Comparison of ENCODE assay signal across 12 mouse cellular contexts in genomic region chr10:39389451-39389891, GRCm38 (mm10). TPM values are rescaled to one million over a fixed set of nuclear protein-coding genes. Genes with fewer than 3 reads are reported as not detected.
DNase-seq lines count a peak whose midpoint lies in the region; ATAC-seq and TF ChIP-seq lines count a peak whose summit lies in the region.
"Had no signal": no experiment of that assay in that cellular context is flagged by ENCODE, and none has a peak within 500 bp of the region (broad histone marks: within the 10 kb centered on the region; RNA-seq: fewer than 3 reads in every experiment).

No protein-coding gene starts in this region.

- TF ChIP-seq CTCF in layer of hippocampus, adult 2 months (conservative IDR thresholded peaks at IDR 0.05) = no peak
- no peak for TF ChIP-seq CTCF in lung, postnatal 0 days (IDR thresholded peaks at IDR 0.05)

- H3K4me3 ChIP-seq in layer of hippocampus, adult 2 months = no peak overlapping the region
- no peak overlapping the region for H3K4me3 ChIP-seq in forebrain, embryonic 15.5 days
- H3K4me3 ChIP-seq in heart, embryonic 11.5 days (ENCODE audit: low read depth, low read length) = no peak overlapping the region
- H3K4me3 ChIP-seq in midbrain, embryonic 14.5 days (replicated peaks; ENCODE audit: low read depth, low read length) = no peak overlapping the region
- no peak overlapping the region for H3K4me3 ChIP-seq in lung, postnatal 0 days (ENCODE audit: low read depth, low read length)
- H3K4me3 ChIP-seq: embryonic facial prominence, embryonic 13.5 days; gastrocnemius, adult 2 months had no signal

- no peak overlapping the region for H3K4me2 ChIP-seq in forebrain, embryonic 15.5 days (replicated peaks)
- H3K4me2 ChIP-seq in heart, embryonic 11.5 days = no peak overlapping the region; the same call in 1 of the 2 replicates
- no peak overlapping the region for H3K4me2 ChIP-seq in midbrain, embryonic 14.5 days (ENCODE audit: low read length)
- H3K4me2 ChIP-seq in lung, postnatal 0 days (replicated peaks; ENCODE audit: low read depth, low read length) = no peak overlapping the region
- H3K4me2 ChIP-seq: embryonic facial prominence, embryonic 13.5 days; lung, embryonic 14.5 days had no signal

- peaks cover 70% of the 10 kb centered on the region for H3K4me1 ChIP-seq in forebrain, embryonic 15.5 days
- peaks cover 46% of the 10 kb centered on the region for H3K4me1 ChIP-seq in heart, embryonic 11.5 days (ENCODE audit: control insufficient read depth, insufficient read depth, low read length)
- peaks cover 38% of the 10 kb centered on the region for H3K4me1 ChIP-seq in midbrain, embryonic 14.5 days (ENCODE audit: control insufficient read depth, insufficient read depth, low read length)
- H3K4me1 ChIP-seq in lung, postnatal 0 days (ENCODE audit: insufficient read depth, low read depth, low read length) = peaks cover 4% of the 10 kb centered on the region; the same call in 1 of the 2 replicates

- no peak for ATAC-seq in forebrain, embryonic 15.5 days (replicated peaks)
- ATAC-seq in heart, embryonic 11.5 days (replicated peaks; ENCODE audit: insufficient number of reproducible peaks, low FRiP score, low TSS enrichment) = no peak
- no peak for ATAC-seq in midbrain, embryonic 14.5 days (ENCODE audit: low FRiP score, low TSS enrichment)
- ATAC-seq in lung, postnatal 0 days = no peak
- ATAC-seq: inflammation-experienced regulatory T-cells, adult 6 months had no signal

- no peak overlapping the region for H3K9ac ChIP-seq in forebrain, embryonic 15.5 days (replicated peaks)
- no peak overlapping the region for H3K9ac ChIP-seq in heart, embryonic 11.5 days (ENCODE audit: low read depth, low read length)
- H3K9ac ChIP-seq in midbrain, embryonic 14.5 days (replicated peaks; ENCODE audit: low read length) = no peak overlapping the region
- H3K9ac ChIP-seq in lung, postnatal 0 days (replicated peaks; ENCODE audit: low read depth) = no peak overlapping the region
- H3K9ac ChIP-seq: embryonic facial prominence, embryonic 13.5 days; lung, embryonic 14.5 days had no signal

- 0 out of 2 replicates have a peak overlapping the region, but pooled peaks have one; percentile 37 for H3K27ac ChIP-seq in layer of hippocampus, adult 2 months
- peak overlapping the region; percentile 40 for H3K27ac ChIP-seq in forebrain, embryonic 15.5 days (replicated peaks)
- peak overlapping the region; percentile 10 for H3K27ac ChIP-seq in heart, embryonic 11.5 days (ENCODE audit: low read depth, low read length)
- 0 out of 2 replicates have a peak overlapping the region, but pooled peaks have one; percentile 9 for H3K27ac ChIP-seq in midbrain, embryonic 14.5 days (replicated peaks; ENCODE audit: low read depth, low read length)
- no peak overlapping the region for H3K27ac ChIP-seq in lung, postnatal 0 days (ENCODE audit: low read length)
- H3K27ac ChIP-seq: embryonic facial prominence, embryonic 13.5 days; gastrocnemius, adult 2 months had no signal

- no peak for TF ChIP-seq EP300 in lung, postnatal 0 days (IDR thresholded peaks at IDR 0.05)

- H3K9me3 ChIP-seq in forebrain, embryonic 15.5 days = no peaks in the 10 kb centered on the region
- peaks cover 6% of the 10 kb centered on the region for H3K9me3 ChIP-seq in heart, embryonic 11.5 days (replicated peaks; ENCODE audit: control insufficient read depth, low read length)
- H3K9me3 ChIP-seq in midbrain, embryonic 14.5 days (ENCODE audit: control insufficient read depth, low read length) = peaks cover 5% of the 10 kb centered on the region
- H3K9me3 ChIP-seq in lung, postnatal 0 days (ENCODE audit: low read length) = no peaks in the 10 kb centered on the region
- H3K9me3 ChIP-seq: embryonic facial prominence, embryonic 13.5 days had no signal

- H3K27me3 ChIP-seq in forebrain, embryonic 15.5 days = no peaks in the 10 kb centered on the region
- no peaks in the 10 kb centered on the region for H3K27me3 ChIP-seq in heart, embryonic 11.5 days (ENCODE audit: control insufficient read depth, insufficient read depth, low read length)
- no peaks in the 10 kb centered on the region for H3K27me3 ChIP-seq in midbrain, embryonic 14.5 days (ENCODE audit: control insufficient read depth, insufficient read depth, low read length)
- H3K27me3 ChIP-seq in lung, postnatal 0 days (replicated peaks; ENCODE audit: insufficient read depth, low read length) = no peaks in the 10 kb centered on the region
- H3K27me3 ChIP-seq: embryonic facial prominence, embryonic 13.5 days had no signal

- no peak for DNase-seq in layer of hippocampus, adult 2 months (ENCODE audit: low spot score in 2 of 2)
- DNase-seq in layer of hippocampus, adult 18-20 months (ENCODE audit: low spot score in 2 of 2) = no peak
- peak; percentile 59 for DNase-seq in midbrain, embryonic 14.5 days
- DNase-seq in kidney, adult 9 months = no peak
- no peak for DNase-seq in lung, postnatal 0 days (ENCODE audit: low spot score)
- DNase-seq: gastrocnemius, adult 2 months; lung, embryonic 14.5 days; thymus, postnatal 25 days had no signal

- WGBS in forebrain, embryonic 15.5 days = 54% methylated on average over 11 of the region's 11 CpGs
- WGBS in heart, embryonic 11.5 days (ENCODE audit: insufficient replicate concordance) = 51% methylated on average over 11 of the region's 11 CpGs
- WGBS in midbrain, embryonic 14.5 days = 30% methylated on average over 11 of the region's 11 CpGs
- WGBS in lung, postnatal 0 days = 72% methylated on average over 11 of the region's 11 CpGs

- H3K36me3 ChIP-seq in forebrain, embryonic 15.5 days = peaks cover 11% of the 10 kb centered on the region
- H3K36me3 ChIP-seq in heart, embryonic 11.5 days (ENCODE audit: control insufficient read depth, insufficient read depth, low read length) = peaks cover 6% of the 10 kb centered on the region; the same call in 1 of the 2 replicates
- no peaks in the 10 kb centered on the region for H3K36me3 ChIP-seq in midbrain, embryonic 14.5 days (ENCODE audit: control insufficient read depth, insufficient read depth, low read length)
- H3K36me3 ChIP-seq in lung, postnatal 0 days (ENCODE audit: insufficient read depth, low read length) = no peaks in the 10 kb centered on the region

RNA-seq across cellular contexts. Expression of gene Fyn, which starts 20.8 kb away (rescaled TPM):
- total RNA-seq in layer of hippocampus, adult 2 months (2021) = 100 to 1,000 TPM; 127 to 130 TPM
- 100 to 1,000 TPM; 115 to 118 TPM for total RNA-seq in layer of hippocampus, adult 18-20 months (2021)
- polyA plus RNA-seq in forebrain, embryonic 15.5 days (2015; fragmentation: Nextera tagmentation; extraction: Ambion mirVana) = 75.6 and 79.3 TPM in 2 replicates
- 17.2 and 17.9 TPM in 2 replicates for polyA plus RNA-seq in heart, embryonic 11.5 days (2014; fragmentation: Nextera tagmentation; extraction: Ambion mirVana)
- polyA plus RNA-seq in midbrain, embryonic 14.5 days (2014; fragmentation: Nextera tagmentation; extraction: Ambion mirVana) = 87.3 and 90.8 TPM in 2 replicates
- 21.1 and 23.0 TPM in 2 replicates for polyA plus RNA-seq in lung, postnatal 0 days (2015; fragmentation: Nextera tagmentation; extraction: Ambion mirVana)
